Mouse (Mus musculus) midbrain, embryonic 16.5 days (tissue): ENCODE results near the gene Tmem189. TPM values are rescaled to one million over a fixed set of nuclear protein-coding genes. Genes with fewer than 3 reads are reported as not detected.

Experiments used
- ATAC-seq: fragments of 200-750 bp; cut with Nextera tagmentation; 2 replicates; pipeline ENCODE4 v1.8.0; 2017; ENCODE audit warnings: moderate TSS enrichment
- H3K27ac ChIP-seq: fragments of 300-500 bp; sonication (generic); 2 replicates; pipeline ENCODE4 v1.5.1; 2014; ENCODE audit warnings: mild to moderate bottlenecking, low read length, mixed read lengths
- H3K27me3 ChIP-seq: fragments of 300-500 bp; sonication (generic); 2 replicates; pipeline ENCODE4 v1.6.1; 2014; ENCODE audit warnings: low read depth, low read length, mixed read lengths; ENCODE audit not compliant: control insufficient read depth, insufficient read depth
- H3K36me3 ChIP-seq: fragments of 300-500 bp; sonication (generic); 2 replicates; pipeline ENCODE4 v1.6.1; 2014; ENCODE audit warnings: mild to moderate bottlenecking, low read length, moderate library complexity, mixed read lengths; ENCODE audit not compliant: control insufficient read depth, insufficient read depth
- H3K4me1 ChIP-seq: fragments of 300-500 bp; sonication (generic); 2 replicates; pipeline ENCODE4 v1.6.1; 2014; ENCODE audit warnings: mild to moderate bottlenecking, low read length, mixed read lengths; ENCODE audit not compliant: control insufficient read depth, insufficient read depth
- H3K4me2 ChIP-seq: fragments of 300-500 bp; sonication (generic); 2 replicates; pipeline ENCODE4 v1.6.1; 2014; ENCODE audit warnings: mild to moderate bottlenecking, low read length, mixed read lengths
- H3K4me3 ChIP-seq: fragments of 300-500 bp; sonication (generic); 2 replicates; pipeline ENCODE4 v1.5.1; 2014; ENCODE audit warnings: low read depth, mild to moderate bottlenecking, low read length, moderate library complexity, mixed read lengths
- H3K9ac ChIP-seq: fragments of 300-500 bp; sonication (generic); 2 replicates; pipeline ENCODE4 v1.6.1; 2014; ENCODE audit warnings: low read depth, low read length, mixed read lengths
- H3K9me3 ChIP-seq: fragments of 300-500 bp; sonication (generic); replicated peaks from 2 replicates; pipeline ENCODE4 v1.6.1; 2014; ENCODE audit warnings: mild to moderate bottlenecking, low read length, mixed read lengths; ENCODE audit not compliant: control insufficient read depth, poor library complexity, severe bottlenecking
- WGBS: fragments of 180-500 bp; shearing (Covaris S2); extraction: QIAGEN DNeasy Blood & Tissue Kit; methylation state at CpG from one replicate; pipeline ENCODE4 v1.1.7; 2014; 5-methylcytosine and 5-hydroxymethylcytosine counted together
- polyA plus RNA-seq: library from polyadenylated mRNA; unstranded; fragments of >200 nt; fragmentation: Nextera tagmentation; extraction: Ambion mirVana; gene quantifications from 2 replicates; pipeline ENCODE4 v1.2.1, GENCODE M21; 2015

Gene Tmem189
- polyA plus RNA-seq, 1 experiment from 2014 or later, result 30.3 TPM

- no peak for ATAC-seq
- H3K4me2 ChIP-seq, result no peak overlapping the region
- H3K27me3 ChIP-seq, result no peaks in the 10 kb centered on the region
- no peak overlapping the region for H3K4me3 ChIP-seq
- no peaks in the 10 kb centered on the region for H3K4me1 ChIP-seq
- no peak overlapping the region for H3K27ac ChIP-seq
- H3K36me3 ChIP-seq, result no peaks in the 10 kb centered on the region
- WGBS, result 57% methylated on average over 5 of the region's 5 CpGs
- no peaks in the 10 kb centered on the region for H3K9me3 ChIP-seq
- no peak overlapping the region for H3K9ac ChIP-seq
These were observed 11.0 kb downstream of the Tmem189 start for GRCm38 (mm10) chr2:167678600-167678999.

DNA sequence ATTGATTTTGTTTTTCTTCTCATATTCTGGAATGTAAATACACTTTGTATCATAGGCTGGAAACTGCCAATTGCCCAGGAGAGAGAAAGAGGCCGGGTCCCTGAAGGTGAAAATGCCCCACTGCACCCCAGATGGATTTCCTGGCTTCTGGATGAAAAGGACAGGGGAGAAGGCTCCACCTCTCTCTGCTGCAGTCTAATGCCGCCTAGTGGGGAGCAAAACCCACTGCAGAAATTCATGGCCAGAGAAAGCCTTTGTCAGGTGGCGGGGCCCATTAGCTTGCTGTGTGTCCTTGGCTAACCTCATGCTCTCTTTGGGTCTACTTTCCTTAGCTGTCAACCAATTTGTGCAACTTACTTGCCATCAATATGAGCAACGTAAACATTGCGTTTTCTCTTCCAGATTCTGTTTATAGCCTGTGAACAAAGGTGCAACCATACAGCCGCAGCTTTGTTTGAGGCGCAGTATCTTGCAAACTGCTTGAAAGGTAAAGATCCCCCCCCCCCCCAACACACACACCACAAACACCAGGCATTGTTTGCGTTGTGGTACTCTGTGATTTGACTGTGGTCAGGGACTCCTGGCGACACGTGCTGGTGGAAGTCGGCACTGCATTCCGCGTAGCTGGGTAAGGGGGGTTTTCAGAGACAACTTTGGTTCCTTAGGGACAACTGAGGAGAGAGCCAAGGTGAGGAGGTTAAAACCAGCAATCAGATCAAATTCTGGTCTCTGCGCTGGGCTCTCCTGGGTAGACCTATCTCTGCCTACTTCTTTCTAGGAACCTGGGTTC is 14.3 kb downstream of the Tmem189 start:
- 47% methylated on average over 14 of the region's 14 CpGs for WGBS
- H3K36me3 ChIP-seq, result no peaks in the 10 kb centered on the region
- H3K4me1 ChIP-seq, result no peaks in the 10 kb centered on the region; the same call in 1 of the 2 replicates
- no peaks in the 10 kb centered on the region for H3K9me3 ChIP-seq
- no peak overlapping the region for H3K27ac ChIP-seq
- no peak for ATAC-seq
- no peak overlapping the region for H3K4me3 ChIP-seq
- no peak overlapping the region for H3K4me2 ChIP-seq
- H3K9ac ChIP-seq, result no peak overlapping the region
- H3K27me3 ChIP-seq, result no peaks in the 10 kb centered on the region

DNA sequence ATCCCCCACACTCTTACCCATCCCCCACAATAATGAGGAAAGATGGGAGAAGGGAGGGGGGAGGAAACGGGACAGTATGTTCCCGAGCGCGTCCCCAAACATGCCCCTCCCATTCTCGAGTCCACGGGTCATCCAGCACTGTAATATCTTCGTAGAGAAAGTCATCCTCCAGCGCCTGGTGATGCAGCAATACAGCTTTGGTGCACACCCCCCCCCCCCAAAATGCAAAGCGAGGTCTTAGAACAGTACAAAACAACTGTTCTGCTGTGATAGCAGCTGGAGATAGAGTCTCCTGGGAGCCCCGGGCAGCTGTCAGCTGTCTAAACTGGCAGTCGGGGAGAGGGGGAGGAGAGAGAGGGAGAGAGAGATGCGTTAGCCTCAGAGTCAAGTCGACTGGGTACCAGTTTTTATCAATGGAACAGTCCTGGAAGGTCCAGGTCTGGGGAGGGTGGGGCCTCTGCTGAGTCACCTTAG is 17.4 kb downstream of the Tmem189 start:
- Histone ChIP-seq H3K9ac (no peak overlapping the region), H3K9me3 (no peaks in the 10 kb centered on the region), H3K27ac (no peak overlapping the region), H3K4me3 (no peak overlapping the region), H3K27me3 (no peaks in the 10 kb centered on the region), H3K4me2 (0 out of 2 replicates have a peak overlapping the region, but pooled peaks have one; percentile 6), H3K36me3 (no peaks in the 10 kb centered on the region), H3K4me1 (no peaks in the 10 kb centered on the region; the same call in 1 of the 2 replicates)
- ATAC-seq, result no peak
- 27% methylated on average over 13 of the region's 13 CpGs for WGBS

- H3K4me2 ChIP-seq, result no peak overlapping the region
- no peak for ATAC-seq
- WGBS, result 83% methylated on average over 5 of the region's 5 CpGs
- H3K4me1 ChIP-seq, result no peaks in the 10 kb centered on the region; the same call in 1 of the 2 replicates
- no peaks in the 10 kb centered on the region for H3K36me3 ChIP-seq
- H3K27me3 ChIP-seq, result no peaks in the 10 kb centered on the region
- H3K9me3 ChIP-seq, result no peaks in the 10 kb centered on the region
- no peak overlapping the region for H3K4me3 ChIP-seq
- H3K27ac ChIP-seq, result no peak overlapping the region
- H3K9ac ChIP-seq, result no peak overlapping the region
These were observed 18.5 kb downstream of the Tmem189 start for GRCm38 (mm10) chr2:167671101-167671633.

DNA sequence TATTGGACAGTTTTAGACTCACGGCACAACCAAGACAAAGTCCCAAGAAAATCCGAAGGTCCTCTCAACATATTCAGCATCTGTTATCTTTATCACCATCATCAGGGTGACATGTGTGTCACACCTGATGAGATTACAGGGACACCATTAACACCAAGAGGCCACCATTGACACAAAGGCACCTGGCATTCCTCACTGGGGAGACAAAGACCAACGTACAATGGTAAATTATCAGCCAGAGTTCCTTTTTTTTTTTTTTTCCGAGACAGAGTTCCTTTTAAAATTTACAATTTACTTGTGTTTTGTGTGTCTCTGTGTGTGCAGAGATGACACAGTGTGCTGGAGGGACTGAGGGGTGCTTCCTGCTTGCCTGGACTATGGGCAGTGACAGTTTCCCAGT is 20.2 kb downstream of the Tmem189 start:
- WGBS, result 79% methylated on average over 4 of the region's 4 CpGs
- Histone ChIP-seq H3K36me3 (no peaks in the 10 kb centered on the region), H3K4me3 (no peak overlapping the region), H3K9me3 (no peaks in the 10 kb centered on the region), H3K4me1 (no peaks in the 10 kb centered on the region; the same call in 1 of the 2 replicates), H3K27me3 (no peaks in the 10 kb centered on the region), H3K9ac (no peak overlapping the region), H3K4me2 (no peak overlapping the region), H3K27ac (no peak overlapping the region)
- ATAC-seq, result no peak

GRCm38 (mm10) chr2:167668426-167668825 is 21.2 kb downstream of the Tmem189 start:
- Histone ChIP-seq H3K9ac (no peak overlapping the region), H3K4me2 (no peak overlapping the region), H3K4me3 (no peak overlapping the region), H3K27me3 (no peaks in the 10 kb centered on the region), H3K27ac (no peak overlapping the region), H3K4me1 (no peaks in the 10 kb centered on the region; the same call in 1 of the 2 replicates), H3K9me3 (no peaks in the 10 kb centered on the region), H3K36me3 (no peaks in the 10 kb centered on the region)
- no peak for ATAC-seq
- WGBS, result 87% methylated on average over 5 of the region's 5 CpGs

DNA sequence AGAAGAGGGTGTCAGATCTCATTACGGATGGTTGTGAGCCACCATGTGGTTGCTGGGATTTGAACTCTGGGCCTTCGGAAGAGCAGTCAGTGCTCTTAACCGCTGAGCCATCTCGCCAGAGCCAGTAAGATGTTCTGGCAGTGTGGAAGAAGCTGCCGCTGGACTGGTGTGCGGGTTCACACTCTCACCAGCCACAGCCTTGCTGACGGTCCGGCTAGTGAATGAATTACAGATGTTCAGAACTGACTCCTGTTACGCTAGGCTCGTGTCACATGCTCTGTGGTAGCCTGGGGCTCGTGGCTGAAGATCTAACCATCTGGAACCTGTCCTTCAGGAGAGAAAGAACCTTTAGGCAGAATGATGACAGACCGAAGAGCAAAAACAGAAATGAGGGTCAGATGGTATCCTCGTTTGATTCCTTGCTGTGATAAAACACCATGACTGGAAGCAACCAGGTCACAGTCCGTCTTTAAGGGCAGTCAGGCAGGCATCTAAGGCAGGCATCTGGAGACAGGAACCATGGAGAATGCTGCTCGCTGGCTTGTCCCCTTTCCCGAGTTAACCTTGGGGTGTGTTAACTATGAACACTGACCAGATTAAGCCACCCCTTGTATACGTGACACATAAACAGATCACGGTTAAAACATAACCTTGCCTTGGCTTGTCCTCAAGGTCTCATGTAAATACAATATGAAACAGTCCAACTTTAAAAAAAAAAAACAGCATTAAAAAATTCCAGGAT is 23.5 kb downstream of the Tmem189 start:
- no peaks in the 10 kb centered on the region for H3K4me1 ChIP-seq
- H3K9ac ChIP-seq, result no peak overlapping the region
- H3K27ac ChIP-seq, result no peak overlapping the region
- no peak overlapping the region for H3K4me3 ChIP-seq
- H3K27me3 ChIP-seq, result no peaks in the 10 kb centered on the region; the same call in 1 of the 2 replicates
- 88% methylated on average over 18 of the region's 18 CpGs for WGBS
- H3K36me3 ChIP-seq, result no peaks in the 10 kb centered on the region
- H3K4me2 ChIP-seq, result no peak overlapping the region
- no peak for ATAC-seq
- H3K9me3 ChIP-seq, result no peaks in the 10 kb centered on the region

DNA sequence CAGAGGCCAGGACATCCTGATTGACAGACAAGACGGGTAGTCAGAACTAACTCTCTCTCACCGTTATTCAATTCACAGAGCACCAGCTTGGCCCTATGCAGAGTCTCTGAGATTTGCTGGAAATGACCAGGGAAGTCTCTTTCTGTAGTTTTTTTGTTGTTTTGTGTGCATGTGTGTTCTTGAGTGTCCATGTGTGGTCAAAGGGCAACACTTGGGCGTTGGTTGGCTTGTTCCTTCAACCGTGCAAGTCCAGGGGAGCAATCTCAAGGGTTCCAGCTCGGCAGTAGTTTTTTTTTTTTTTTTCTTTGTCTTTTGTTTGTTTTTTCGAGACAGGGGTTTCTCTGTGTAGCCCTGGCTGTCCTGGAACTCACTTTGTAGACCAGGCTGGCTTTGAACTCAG is 26.9 kb downstream of the Tmem189 start:
- H3K27ac ChIP-seq, result no peak overlapping the region
- peaks cover 17% of the 10 kb centered on the region for H3K4me1 ChIP-seq
- H3K4me3 ChIP-seq, result no peak overlapping the region
- WGBS, result 49% methylated on average over 6 of the region's 6 CpGs
- no peaks in the 10 kb centered on the region for H3K36me3 ChIP-seq
- no peak for ATAC-seq
- H3K27me3 ChIP-seq, result no peaks in the 10 kb centered on the region; the same call in 1 of the 2 replicates
- no peaks in the 10 kb centered on the region for H3K9me3 ChIP-seq
- no peak overlapping the region for H3K9ac ChIP-seq
- no peak overlapping the region for H3K4me2 ChIP-seq
